Mouse (Mus musculus): Measurements from ENCODE around the gene Dusp8.
"Not testable (repeated sequence)": the region's sequence is repeated elsewhere in the genome, so short reads cannot be mapped to it uniquely, and the experiment has no call there.

The Dusp8 gene

DNA sequence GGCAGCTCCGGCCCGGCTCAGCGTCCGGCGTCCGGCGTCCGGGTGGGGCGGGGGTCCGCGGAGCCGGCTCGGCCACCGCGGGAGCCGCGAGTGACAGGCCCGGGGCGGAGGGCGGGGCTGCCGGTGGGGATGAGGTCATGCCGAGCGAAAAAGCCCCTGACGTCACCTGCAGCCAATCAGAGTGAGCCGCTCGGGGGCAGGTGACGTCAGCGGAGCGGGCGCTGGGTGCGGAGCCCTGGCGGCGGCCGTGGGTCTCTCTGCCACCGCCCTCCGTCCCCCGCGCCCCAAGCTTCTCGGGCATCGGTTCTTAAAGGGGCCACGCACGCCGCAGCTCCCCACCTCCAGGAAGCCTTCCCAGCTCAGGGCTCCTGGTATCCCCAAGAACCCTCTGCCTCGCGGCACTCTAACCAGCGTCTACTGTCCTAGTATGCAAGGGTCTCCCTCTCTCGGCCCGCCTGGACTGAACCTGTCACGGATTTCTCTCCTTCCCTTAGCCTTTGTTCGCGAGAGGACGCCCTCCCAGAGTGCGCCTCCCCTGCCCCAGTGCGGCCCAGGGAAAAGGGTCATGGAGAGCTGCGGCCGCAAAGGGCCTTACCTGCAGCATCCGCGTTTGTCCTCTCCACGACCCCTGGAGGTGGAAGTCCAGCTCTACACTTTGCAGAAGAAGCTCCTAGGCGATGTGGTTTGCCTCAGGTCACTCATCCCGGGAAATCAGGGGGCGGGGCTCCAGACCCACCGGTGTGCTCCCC is at the start of gene Dusp8:
Dusp8 (minus strand) TSS at position 661 of the 749 bp plus-strand sequence.
- DNase-seq (ENCODE audit: extremely low read depth, insufficient read length, low spot score): peak; percentile 85

GRCm38 (mm10) chr7:142144507-142144906 is 48.9 kb upstream of the Dusp8 start, which contains the start of gene Gm45337:
Gene Gm45337 (minus strand): TSS chr7:142144607.
- DNase-seq (ENCODE audit: extremely low read depth, insufficient read length, low spot score): no peak

- peak; percentile 54 for DNase-seq (ENCODE audit: extremely low read depth, insufficient read length, low spot score)
Measured at GRCm38 (mm10) chr7:142143506-142144010, 47.9 kb upstream of the Dusp8 start.

DNA sequence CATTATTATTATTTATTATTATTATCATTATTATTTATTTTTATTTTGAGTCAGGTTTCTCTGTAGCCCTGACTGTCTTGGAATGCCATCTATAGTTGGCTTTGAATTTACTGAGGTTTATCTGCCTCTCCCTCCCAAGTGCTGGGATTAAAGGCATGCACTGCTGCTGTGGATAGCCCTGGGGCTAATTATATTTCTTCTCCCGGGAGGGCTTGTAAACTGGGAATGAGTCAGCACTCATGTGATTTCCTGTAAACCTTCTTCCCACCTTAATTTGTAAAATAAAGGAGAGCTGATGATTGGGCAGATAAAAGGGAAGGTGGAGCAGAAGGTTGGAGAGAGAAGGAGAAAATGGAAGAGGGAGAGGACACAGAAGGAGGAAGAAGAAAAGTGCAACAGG is 45.1 kb upstream of the Dusp8 start:
- no peak for DNase-seq (ENCODE audit: extremely low read depth, insufficient read length, low spot score)

DNA sequence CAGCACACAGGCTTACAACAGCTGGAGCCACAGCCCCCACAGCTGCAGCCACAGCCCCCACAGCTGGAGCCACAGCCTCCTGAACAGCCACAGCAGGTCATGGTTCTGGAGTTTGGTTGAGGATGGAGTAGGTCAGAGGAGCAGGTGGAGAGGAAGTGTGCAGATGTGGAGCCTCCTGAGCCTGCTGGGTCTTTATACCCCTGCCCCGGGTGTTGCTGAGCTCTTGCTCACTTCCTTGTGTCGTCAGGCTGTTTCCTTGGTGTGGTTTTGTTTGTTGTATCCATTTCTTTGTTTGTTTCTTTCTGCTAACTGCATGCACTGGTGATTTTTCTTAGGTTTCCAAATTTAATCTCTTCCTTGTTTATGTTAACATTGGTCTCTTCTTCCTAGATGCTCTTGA is 40.3 kb upstream of the Dusp8 start, which contains the start of gene Gm39115:
Gm39115 (minus strand) TSS at position 101 of the 400 bp plus-strand sequence.
- DNase-seq (ENCODE audit: extremely low read depth, insufficient read length, low spot score): not testable (repeated sequence)

GRCm38 (mm10) chr7:142134206-142134995 is 38.8 kb upstream of the Dusp8 start:
- DNase-seq (ENCODE audit: extremely low read depth, insufficient read length, low spot score): no peak

DNA sequence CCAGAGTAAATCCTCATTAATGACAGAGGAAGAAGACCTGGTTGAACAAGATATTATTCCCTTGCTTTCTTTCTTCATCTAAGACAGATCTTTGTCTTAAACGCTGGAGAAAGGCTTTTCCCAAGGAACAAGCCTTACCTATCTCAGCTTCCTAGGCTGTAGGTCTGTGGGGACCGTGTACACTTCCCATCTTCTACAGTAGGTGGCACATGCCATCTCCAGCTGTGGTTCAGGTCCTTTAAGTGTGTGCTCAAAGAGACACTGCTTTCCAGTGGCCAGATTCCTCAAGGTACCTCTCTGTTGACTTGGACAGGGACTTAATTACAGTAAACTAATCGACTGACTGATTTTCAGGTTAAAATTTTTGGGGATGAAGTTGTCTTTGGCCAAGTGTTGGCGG is 33.2 kb upstream of the Dusp8 start:
- no peak for DNase-seq (ENCODE audit: extremely low read depth, insufficient read length, low spot score)

DNA sequence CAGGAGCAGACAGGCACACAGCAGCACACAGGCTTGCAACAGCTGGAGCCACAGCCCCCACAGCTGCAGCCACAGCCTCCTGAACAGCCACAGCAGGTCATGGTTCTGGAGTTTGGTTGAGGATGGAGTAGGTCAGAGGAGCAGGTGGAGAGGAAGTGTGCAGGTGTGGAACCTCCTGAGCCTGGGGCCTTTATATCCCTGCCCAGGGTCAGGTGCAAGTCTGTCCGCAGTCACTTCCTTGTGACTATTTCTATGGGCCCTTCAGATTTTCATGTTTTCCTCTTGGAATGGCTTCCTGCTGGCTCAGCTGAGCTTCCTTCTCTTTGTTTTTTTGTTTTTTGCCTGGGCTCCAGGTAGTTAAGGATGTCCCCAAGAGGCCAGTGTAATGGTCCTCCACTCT is 25.0 kb upstream of the Dusp8 start, which contains the start of gene Gm45618:
Gm45618 (minus strand) TSS at position 101 of the 400 bp plus-strand sequence.
- DNase-seq (ENCODE audit: extremely low read depth, insufficient read length, low spot score): not testable (repeated sequence)

GRCm38 (mm10) chr7:142119632-142120031 is 24.0 kb upstream of the Dusp8 start:
- DNase-seq (ENCODE audit: extremely low read depth, insufficient read length, low spot score): no peak

DNA sequence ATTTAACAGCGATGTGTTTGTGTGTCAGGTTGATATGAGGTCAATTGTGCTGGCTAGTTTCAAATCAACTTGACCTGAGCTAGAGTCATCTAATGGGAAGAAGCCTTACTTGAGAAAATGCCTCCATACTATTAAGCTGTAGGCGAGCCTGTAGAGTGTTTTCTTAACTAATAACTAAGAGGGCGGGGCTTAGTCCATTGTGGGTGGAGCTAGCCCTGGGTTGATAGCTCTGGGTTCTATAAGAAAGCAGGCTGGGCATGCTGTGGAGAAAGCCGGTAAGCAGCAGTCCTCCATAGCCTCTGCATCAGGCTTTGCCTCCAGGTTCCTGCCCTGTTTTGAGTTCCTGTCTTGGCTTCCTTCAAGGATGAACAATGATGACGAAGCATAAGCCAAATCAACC is 9.1 kb upstream of the Dusp8 start:
- no peak for DNase-seq (ENCODE audit: extremely low read depth, insufficient read length, low spot score)

GRCm38 (mm10) chr7:142097776-142098175 is 2.1 kb upstream of the Dusp8 start:
- DNase-seq (ENCODE audit: extremely low read depth, insufficient read length, low spot score): peak; percentile 53

GRCm38 (mm10) chr7:142096701-142097100 is 1.1 kb upstream of the Dusp8 start:
- no peak for DNase-seq (ENCODE audit: extremely low read depth, insufficient read length, low spot score)

- DNase-seq (ENCODE audit: extremely low read depth, insufficient read length, low spot score): peak; percentile 69
Measured at GRCm38 (mm10) chr7:142094301-142095143, 1.1 kb downstream of the Dusp8 start.

DNA sequence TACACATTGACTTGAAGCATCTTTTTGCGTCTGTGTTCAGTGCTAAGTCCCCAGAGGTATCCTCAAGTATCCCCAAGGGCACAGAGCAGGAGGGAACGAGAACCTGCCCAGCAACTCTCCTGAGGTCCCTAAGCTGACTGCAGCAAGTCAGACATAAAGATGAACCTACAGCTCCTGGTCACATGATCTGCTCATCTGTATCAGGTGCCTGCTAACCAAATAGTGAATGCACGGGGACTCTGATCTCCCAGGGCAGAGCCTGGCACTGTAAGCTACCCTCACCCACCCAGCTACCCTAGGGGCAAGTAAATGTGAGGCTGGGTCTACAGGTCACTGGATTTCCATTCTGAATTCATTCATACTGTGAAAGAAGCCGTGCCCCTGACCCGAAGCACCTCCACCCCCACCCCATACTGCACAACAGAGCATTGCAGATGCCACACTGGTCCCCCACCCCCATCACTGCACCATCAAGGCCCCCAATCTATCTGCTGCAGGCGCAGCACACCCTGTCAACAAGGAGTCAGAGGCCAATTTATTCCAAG is 1.9 kb downstream of the Dusp8 start:
- DNase-seq (ENCODE audit: extremely low read depth, insufficient read length, low spot score): no peak

- DNase-seq (ENCODE audit: extremely low read depth, insufficient read length, low spot score): no peak
Measured at GRCm38 (mm10) chr7:142092991-142093390, 2.7 kb downstream of the Dusp8 start.

GRCm38 (mm10) chr7:142091848-142092247 is 3.8 kb downstream of the Dusp8 start:
- no peak for DNase-seq (ENCODE audit: extremely low read depth, insufficient read length, low spot score)

DNA sequence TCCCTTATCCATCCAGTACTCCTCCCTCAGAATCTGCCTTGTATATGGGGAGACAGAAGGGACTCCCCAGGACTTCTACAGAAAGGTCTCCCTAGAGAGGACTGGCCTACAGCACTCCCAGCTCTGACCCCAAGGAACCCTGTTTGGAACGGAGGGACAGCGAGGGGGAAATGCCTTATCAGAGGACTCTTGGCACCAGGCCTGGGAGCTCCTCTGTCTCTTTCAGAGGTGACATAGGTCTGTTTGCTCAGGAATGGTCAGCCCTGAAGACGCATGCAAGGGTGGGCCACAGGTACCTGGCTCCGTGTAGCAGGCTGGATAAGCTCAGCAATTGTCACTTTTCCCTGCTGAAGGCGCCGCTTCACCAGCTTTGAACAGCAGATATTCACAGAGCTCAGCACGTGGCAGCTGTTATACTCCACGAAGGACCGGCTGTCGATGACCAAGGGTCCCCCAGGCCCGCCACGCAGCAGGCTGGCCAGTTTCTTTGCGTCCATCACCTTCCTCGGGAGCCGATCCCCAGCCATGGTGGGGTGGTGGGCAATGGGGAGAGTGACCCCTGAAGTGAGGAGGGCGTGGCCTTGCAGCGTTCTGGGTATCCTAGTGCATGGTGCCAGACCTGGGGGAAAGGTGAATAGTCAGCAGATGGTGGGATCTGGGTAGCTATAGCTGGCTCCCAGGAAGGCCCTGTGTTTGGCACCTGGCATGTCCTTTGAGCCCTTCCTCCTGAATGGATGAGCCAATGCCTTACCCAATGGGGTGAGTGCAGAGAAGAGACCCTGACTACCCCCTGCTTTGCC is 5.8 kb downstream of the Dusp8 start:
- DNase-seq (ENCODE audit: extremely low read depth, insufficient read length, low spot score): no peak

- peak; percentile 46 for DNase-seq (ENCODE audit: extremely low read depth, insufficient read length, low spot score)
Measured at GRCm38 (mm10) chr7:142088886-142089285, 6.8 kb downstream of the Dusp8 start.

DNA sequence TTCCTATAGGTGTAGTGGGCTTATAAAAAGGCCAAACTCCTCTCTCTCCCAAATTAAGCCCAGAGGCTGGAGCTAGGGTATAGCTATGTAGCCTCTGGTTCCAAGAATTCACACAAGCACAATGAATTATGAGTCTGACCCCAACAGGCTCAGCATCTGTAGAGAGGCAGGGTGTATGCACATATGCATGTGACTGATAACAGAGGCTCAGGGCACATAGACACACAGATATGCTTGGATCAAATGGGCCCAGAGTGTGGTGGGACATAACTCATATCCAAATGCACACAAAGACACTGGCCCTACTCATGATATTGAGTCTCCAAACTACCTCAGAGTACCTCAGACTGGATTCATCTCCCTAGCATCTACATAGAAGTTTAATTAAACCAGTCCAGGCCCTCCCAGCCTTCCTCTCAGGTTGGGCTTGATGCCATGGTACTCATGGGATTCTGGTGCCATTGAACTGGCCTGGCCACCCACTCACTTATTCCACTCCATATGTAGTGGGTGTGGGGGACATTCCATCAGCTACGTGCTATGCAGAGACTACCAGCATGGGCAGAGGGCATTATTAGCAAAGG is 8.5 kb downstream of the Dusp8 start:
- DNase-seq (ENCODE audit: extremely low read depth, insufficient read length, low spot score): no peak

Data from 3134 (cell line).